Mouse (Mus musculus) small intestine, adult 2 months (tissue): Measurements from ENCODE around the gene Matk.

Source experiments
- CTCF ChIP-seq: fragments of 200-500 bp; IDR thresholded peaks from 2 replicates; pipeline ENCODE4 v1.5.1; 2012; ENCODE audit warnings: low read depth, mild to moderate bottlenecking, control low read depth, inconsistent platforms, low read length, moderate library complexity, mixed read lengths; ENCODE audit not compliant: insufficient replicate concordance, insufficient read length; ENCODE audit errors: extremely low read depth
- POLR2A ChIP-seq: fragments of 200-500 bp; IDR thresholded peaks from 2 replicates; pipeline ENCODE4 v1.6.1; 2012; ENCODE audit warnings: low read depth, mild to moderate bottlenecking, control low read depth, inconsistent platforms, low read length, moderate library complexity

GRCm38 (mm10) chr10:81266211-81267105 lies 13.7 kb downstream of the Matk start, which contains the start of the genes Mrpl54 and Apba3:
- TF ChIP-seq POLR2A (peak; percentile 30), CTCF (no peak)
